Mouse (Mus musculus): Measurements from ENCODE around the gene Mea1. TPM values are rescaled to one million over a fixed set of nuclear protein-coding genes. Genes with fewer than 3 reads are reported as not detected.

Mea1 gene
- polyA plus RNA-seq, 1 experiment from 2014 or later = 135 TPM

- WGBS = 94% methylated on average over 14 of the region's 14 CpGs
- Histone ChIP-seq H3K4me1 (replicated peaks; ENCODE audit: insufficient read depth, low read length) (peaks cover 12% of the 10 kb centered on the region; the same call in 1 of the 2 replicates), H3K27ac (no peak overlapping the region), H3K4me2 (ENCODE audit: low read length) (no peak overlapping the region), H3K9me3 (replicated peaks; ENCODE audit: low read length) (no peaks in the 10 kb centered on the region), H3K9ac (ENCODE audit: low read depth, low read length) (no peak overlapping the region), H3K36me3 (ENCODE audit: insufficient read depth, low read length) (no peaks in the 10 kb centered on the region), H3K4me3 (replicated peaks; ENCODE audit: low read depth, low read length) (no peak overlapping the region), H3K27me3 (ENCODE audit: insufficient read depth, low read length) (no peaks in the 10 kb centered on the region)
- peak; percentile 9; the same call in 1 of the 2 replicates for TF ChIP-seq CTCF (IDR thresholded peaks at IDR 0.05; ENCODE audit: low read depth)
- ATAC-seq (replicated peaks; ENCODE audit: low FRiP score, low read depth) (no peak), DNase-seq (ENCODE audit: low spot score) (no peak)
Observed at GRCm38 (mm10) chr17:46706375-46707089, 27.9 kb downstream of the Mea1 start.

GRCm38 (mm10) chr17:46710959-46711597, 32.5 kb downstream of the Mea1 start, which contains the start of gene Pex6:
TSS of gene Pex6 (plus strand) at chr17:46711463.
- TF ChIP-seq CTCF (IDR thresholded peaks at IDR 0.05; ENCODE audit: low read depth) = no peak
- H3K27ac ChIP-seq = peak within 1 kb of the TSS; percentile 86
- ATAC-seq (replicated peaks; ENCODE audit: low FRiP score, low read depth) = peak; percentile 87
- peaks cover 11% of the 10 kb centered on the region; the same call in 1 of the 2 replicates for H3K4me1 ChIP-seq (replicated peaks; ENCODE audit: insufficient read depth, low read length)
- H3K4me2 ChIP-seq (ENCODE audit: low read length) = peak within 1 kb of the TSS; percentile 99
- peak within 1 kb of the TSS; percentile 95 for H3K9ac ChIP-seq (ENCODE audit: low read depth, low read length)
- peaks cover 15% of the 10 kb centered on the region for H3K36me3 ChIP-seq (ENCODE audit: insufficient read depth, low read length)
- no peaks in the 10 kb centered on the region for H3K9me3 ChIP-seq (replicated peaks; ENCODE audit: low read length)
- H3K27me3 ChIP-seq (ENCODE audit: insufficient read depth, low read length) = no peaks in the 10 kb centered on the region
- DNase-seq (ENCODE audit: low spot score) = peak; percentile 97
- peak within 1 kb of the TSS; percentile 100 for H3K4me3 ChIP-seq (replicated peaks; ENCODE audit: low read depth, low read length)
- 7% methylated on average over 36 of the region's 36 CpGs for WGBS

DNA sequence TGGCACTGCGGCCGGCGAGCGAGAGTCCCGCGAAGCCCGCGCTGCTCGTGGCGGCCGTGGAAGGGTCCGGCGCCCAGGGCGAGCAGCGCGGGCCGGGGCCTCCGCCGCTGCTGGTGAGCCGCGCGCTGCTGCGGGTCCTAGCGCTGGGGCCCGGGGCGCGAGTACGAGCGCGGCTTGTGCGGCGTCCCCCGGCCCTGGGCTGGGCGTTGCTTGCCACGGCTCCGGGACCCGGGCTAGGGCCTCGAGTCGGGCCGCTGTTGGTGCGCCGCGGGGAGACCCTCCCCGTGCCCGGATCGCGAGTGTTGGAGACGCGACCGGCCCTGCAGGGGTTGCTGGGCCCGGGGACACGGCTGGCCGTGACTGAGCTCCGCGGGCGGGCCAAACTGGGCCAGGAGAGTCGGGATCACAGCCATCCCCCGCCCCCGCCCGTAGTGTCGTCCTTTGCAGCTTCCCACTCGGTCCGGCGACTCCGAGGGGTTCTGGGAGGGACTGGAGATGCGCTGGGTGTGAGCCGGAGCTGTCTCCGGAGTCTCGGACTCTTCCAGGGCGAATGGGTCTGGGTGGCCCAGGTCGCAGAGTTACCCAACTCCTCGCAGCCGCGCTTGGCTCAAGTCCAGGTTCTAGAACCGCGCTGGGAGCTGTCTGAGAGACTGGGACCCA, 33.1 kb downstream of the Mea1 start:
- Histone ChIP-seq H3K27me3 (ENCODE audit: insufficient read depth, low read length) (no peaks in the 10 kb centered on the region), H3K9me3 (replicated peaks; ENCODE audit: low read length) (no peaks in the 10 kb centered on the region), H3K4me3 (replicated peaks; ENCODE audit: low read depth, low read length) (peak overlapping the region; percentile 100), H3K27ac (peak overlapping the region; percentile 86), H3K4me1 (replicated peaks; ENCODE audit: insufficient read depth, low read length) (peaks cover 11% of the 10 kb centered on the region; the same call in 1 of the 2 replicates), H3K9ac (ENCODE audit: low read depth, low read length) (peak overlapping the region; percentile 95), H3K36me3 (ENCODE audit: insufficient read depth, low read length) (peaks cover 17% of the 10 kb centered on the region), H3K4me2 (ENCODE audit: low read length) (peak overlapping the region; percentile 99)
- DNase-seq (ENCODE audit: low spot score) (no peak), ATAC-seq (replicated peaks; ENCODE audit: low FRiP score, low read depth) (peak; percentile 72)
- under 1% methylated on average over 69 of the region's 76 CpGs for WGBS
- no peak for TF ChIP-seq CTCF (IDR thresholded peaks at IDR 0.05; ENCODE audit: low read depth)

- no peak for TF ChIP-seq CTCF (IDR thresholded peaks at IDR 0.05; ENCODE audit: low read depth)
- Histone ChIP-seq H3K27me3 (ENCODE audit: insufficient read depth, low read length) (no peaks in the 10 kb centered on the region), H3K9me3 (replicated peaks; ENCODE audit: low read length) (no peaks in the 10 kb centered on the region), H3K36me3 (ENCODE audit: insufficient read depth, low read length) (peaks cover 21% of the 10 kb centered on the region), H3K4me2 (ENCODE audit: low read length) (peak overlapping the region; percentile 99), H3K4me1 (replicated peaks; ENCODE audit: insufficient read depth, low read length) (peaks cover 11% of the 10 kb centered on the region; the same call in 1 of the 2 replicates), H3K4me3 (replicated peaks; ENCODE audit: low read depth, low read length) (peak overlapping the region; percentile 100), H3K27ac (no peak overlapping the region), H3K9ac (ENCODE audit: low read depth, low read length) (peak overlapping the region; percentile 95)
- no peak for ATAC-seq (replicated peaks; ENCODE audit: low FRiP score, low read depth)
- no peak for DNase-seq (ENCODE audit: low spot score)
- WGBS = 57% methylated on average over 7 of the region's 7 CpGs
Observed at GRCm38 (mm10) chr17:46712442-46712841, 33.8 kb downstream of the Mea1 start.

GRCm38 (mm10) chr17:46713849-46714248, 35.3 kb downstream of the Mea1 start:
- TF ChIP-seq CTCF (IDR thresholded peaks at IDR 0.05; ENCODE audit: low read depth) = no peak
- Histone ChIP-seq H3K4me3 (replicated peaks; ENCODE audit: low read depth, low read length) (no peak overlapping the region), H3K9ac (ENCODE audit: low read depth, low read length) (no peak overlapping the region), H3K27me3 (ENCODE audit: insufficient read depth, low read length) (no peaks in the 10 kb centered on the region), H3K27ac (no peak overlapping the region), H3K4me1 (replicated peaks; ENCODE audit: insufficient read depth, low read length) (peaks cover 11% of the 10 kb centered on the region; the same call in 1 of the 2 replicates), H3K9me3 (replicated peaks; ENCODE audit: low read length) (no peaks in the 10 kb centered on the region), H3K4me2 (ENCODE audit: low read length) (no peak overlapping the region), H3K36me3 (ENCODE audit: insufficient read depth, low read length) (peaks cover 21% of the 10 kb centered on the region)
- WGBS = 84% methylated on average over 9 of the region's 9 CpGs
- no peak for DNase-seq (ENCODE audit: low spot score)
- ATAC-seq (replicated peaks; ENCODE audit: low FRiP score, low read depth) = no peak
